Mouse (Mus musculus) limb, embryonic 11.5 days (tissue): ENCODE results near the gene Dcaf4. TPM values are rescaled to one million over a fixed set of nuclear protein-coding genes. Genes with fewer than 3 reads are reported as not detected.

ENCODE experiments used
- ATAC-seq: fragments of 200-750 bp; cut with Nextera tagmentation; 2 replicates; pipeline ENCODE4 v1.8.0; 2017; ENCODE audit warnings: low read depth; ENCODE audit not compliant: insufficient number of reproducible peaks, low FRiP score, low TSS enrichment
- DNase-seq: peaks from one replicate; pipeline ENCODE4 v3.0.0-alpha.2; 2015; ENCODE audit warnings: low spot score
- H3K27ac ChIP-seq: fragments of 300-500 bp; sonication (generic); replicated peaks from 2 replicates; pipeline ENCODE4 v1.5.1; 2014; ENCODE audit warnings: low read depth, mild to moderate bottlenecking, low read length
- H3K27me3 ChIP-seq: fragments of 300-500 bp; sonication (generic); 2 replicates; pipeline ENCODE4 v1.6.1; 2014; ENCODE audit warnings: mild to moderate bottlenecking, low read length, mixed read lengths; ENCODE audit not compliant: control insufficient read depth, insufficient read depth
- H3K36me3 ChIP-seq: fragments of 300-500 bp; sonication (generic); 2 replicates; pipeline ENCODE4 v1.6.1; 2014; ENCODE audit warnings: mild to moderate bottlenecking, low read length, moderate library complexity, mixed read lengths; ENCODE audit not compliant: control insufficient read depth, insufficient read depth
- H3K4me1 ChIP-seq: fragments of 300-500 bp; sonication (generic); 2 replicates; pipeline ENCODE4 v1.6.1; 2014; ENCODE audit warnings: low read length, mixed read lengths; ENCODE audit not compliant: control insufficient read depth, insufficient read depth
- H3K4me2 ChIP-seq: fragments of 300-500 bp; sonication (generic); 2 replicates; pipeline ENCODE4 v1.6.1; 2014; ENCODE audit warnings: low read depth, mild to moderate bottlenecking, moderate library complexity; ENCODE audit not compliant: severe bottlenecking
- H3K4me3 ChIP-seq: fragments of 300-500 bp; sonication (generic); 2 replicates; pipeline ENCODE4 v1.5.1; 2014; ENCODE audit warnings: low read depth, low read length
- H3K9ac ChIP-seq: fragments of 300-500 bp; sonication (generic); 2 replicates; pipeline ENCODE4 v1.6.1; 2014; ENCODE audit warnings: mild to moderate bottlenecking, low read length
- H3K9me3 ChIP-seq: fragments of 300-500 bp; sonication (generic); 2 replicates; pipeline ENCODE4 v1.6.1; 2016; ENCODE audit warnings: low read length; ENCODE audit not compliant: control insufficient read depth
- WGBS: fragments of 180-500 bp; shearing (Covaris S2); extraction: QIAGEN DNeasy Blood & Tissue Kit; methylation state at CpG from one replicate; pipeline ENCODE4 v1.1.7; 2014; 5-methylcytosine and 5-hydroxymethylcytosine counted together
- polyA plus RNA-seq: library from polyadenylated mRNA; unstranded; fragments of >200 nt; fragmentation: Nextera tagmentation; extraction: Ambion mirVana; gene quantifications from 2 replicates; pipeline ENCODE4 v1.2.1, GENCODE M21; 2014

Gene Dcaf4
- polyA plus RNA-seq, result 28.1 and 31.7 TPM in 2 replicates

DNA sequence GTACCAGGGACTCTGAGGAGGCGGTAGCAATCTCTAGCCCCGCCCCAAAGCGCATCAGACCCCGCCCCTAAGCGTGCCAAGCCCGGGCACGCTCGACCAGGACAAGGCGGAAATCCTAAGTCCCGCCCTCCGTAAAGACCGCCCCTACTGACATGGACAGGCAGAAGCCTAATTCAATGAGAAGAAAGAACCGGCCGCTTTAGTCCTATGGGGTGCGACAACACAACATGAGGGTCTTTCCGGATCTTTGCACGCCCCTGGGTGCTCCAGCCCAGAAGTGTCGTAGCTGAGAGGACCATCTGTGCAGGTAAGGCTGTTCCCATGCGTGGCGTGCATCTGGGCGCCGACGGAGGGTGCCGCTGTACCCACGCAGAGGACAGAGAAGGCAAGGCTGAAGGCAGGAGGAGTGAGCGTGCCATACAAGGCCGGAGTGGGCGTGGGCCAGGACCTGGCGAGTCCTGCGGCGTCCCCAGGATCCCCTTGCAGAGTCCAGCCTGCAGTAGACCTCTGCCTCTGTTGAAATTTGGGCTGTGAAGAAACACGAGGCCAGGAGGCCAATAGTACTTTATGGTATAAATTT lies at the start of gene Dcaf4:
Dcaf4 (plus strand) TSS at position 156 of the 580 bp plus-strand sequence.
- ATAC-seq, result peak; percentile 98
- Histone ChIP-seq H3K4me2 (peak within 1 kb of the TSS; percentile 68), H3K27me3 (no peaks in the 10 kb centered on the region), H3K27ac (no peak within 1 kb of the TSS), H3K4me1 (no peaks in the 10 kb centered on the region), H3K4me3 (peak within 1 kb of the TSS; percentile 67), H3K36me3 (no peaks in the 10 kb centered on the region), H3K9ac (peak within 1 kb of the TSS; percentile 65), H3K9me3 (no peaks in the 10 kb centered on the region)
- peak; percentile 96 for DNase-seq
- under 1% methylated on average over 32 of the region's 32 CpGs for WGBS

DNA sequence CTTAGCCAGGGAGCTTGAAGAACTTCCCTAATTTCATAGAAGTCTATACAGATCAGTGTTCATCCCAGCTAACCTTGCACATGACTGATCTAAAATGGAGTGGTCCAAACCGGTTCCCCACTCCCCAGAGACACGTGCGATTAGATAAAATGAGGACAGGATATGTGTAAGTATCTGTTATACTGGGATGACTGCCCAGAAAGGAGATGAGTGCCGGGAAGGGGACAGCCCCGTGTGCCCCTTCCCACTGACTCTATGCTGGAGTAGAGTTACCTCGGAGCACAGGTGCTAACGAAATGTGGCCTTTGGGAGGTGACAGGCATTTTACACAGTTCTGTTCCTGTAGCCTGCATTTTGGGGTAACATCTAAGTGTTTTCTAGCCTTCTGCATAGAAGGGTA lies 48.5 kb upstream of the Dcaf4 start:
- Histone ChIP-seq H3K36me3 (no peaks in the 10 kb centered on the region), H3K27me3 (no peaks in the 10 kb centered on the region), H3K4me2 (no peak overlapping the region), H3K9me3 (no peaks in the 10 kb centered on the region), H3K4me1 (peaks cover 6% of the 10 kb centered on the region), H3K4me3 (no peak overlapping the region), H3K9ac (no peak overlapping the region), H3K27ac (no peak overlapping the region)
- DNase-seq (no peak), ATAC-seq (no peak)
- WGBS, result 83% methylated on average over 7 of the region's 7 CpGs

DNA sequence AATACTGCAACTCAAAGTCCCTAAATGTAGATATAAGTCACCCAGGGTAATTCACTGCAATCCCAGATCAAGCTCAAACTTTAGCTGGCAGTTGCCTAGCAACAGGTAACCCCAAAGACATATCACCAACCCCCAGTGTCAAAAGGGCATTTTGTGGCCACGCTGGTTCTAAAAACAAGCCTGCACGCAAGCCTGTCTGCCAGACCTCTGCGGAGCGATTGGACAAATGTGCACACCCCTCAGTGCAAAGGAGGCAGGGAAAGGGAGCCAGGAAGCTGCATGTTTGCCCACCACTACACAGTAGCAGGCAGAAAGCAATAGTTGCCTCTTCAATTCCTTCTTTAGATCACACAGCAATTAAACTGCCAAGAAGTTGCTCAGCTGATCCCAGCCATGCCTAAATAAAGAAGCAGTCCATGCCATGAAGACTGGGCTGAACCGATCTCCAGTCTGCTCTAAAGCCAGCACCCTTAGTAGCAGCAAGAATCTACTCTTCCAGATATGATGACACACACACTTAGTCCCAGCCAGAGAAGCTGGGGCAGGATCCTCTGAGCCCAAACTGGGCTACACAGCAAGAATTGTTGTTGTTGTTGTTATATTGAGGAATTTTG lies 46.2 kb upstream of the Dcaf4 start:
- no peaks in the 10 kb centered on the region for H3K9me3 ChIP-seq
- H3K27ac ChIP-seq, result no peak overlapping the region
- no peak overlapping the region for H3K9ac ChIP-seq
- WGBS, result 47% methylated on average over 5 of the region's 5 CpGs
- H3K4me2 ChIP-seq, result no peak overlapping the region
- peaks cover 3% of the 10 kb centered on the region; the same call in 1 of the 2 replicates for H3K4me1 ChIP-seq
- H3K36me3 ChIP-seq, result no peaks in the 10 kb centered on the region
- H3K27me3 ChIP-seq, result no peaks in the 10 kb centered on the region
- no peak for DNase-seq
- H3K4me3 ChIP-seq, result no peak overlapping the region
- ATAC-seq, result no peak

DNA sequence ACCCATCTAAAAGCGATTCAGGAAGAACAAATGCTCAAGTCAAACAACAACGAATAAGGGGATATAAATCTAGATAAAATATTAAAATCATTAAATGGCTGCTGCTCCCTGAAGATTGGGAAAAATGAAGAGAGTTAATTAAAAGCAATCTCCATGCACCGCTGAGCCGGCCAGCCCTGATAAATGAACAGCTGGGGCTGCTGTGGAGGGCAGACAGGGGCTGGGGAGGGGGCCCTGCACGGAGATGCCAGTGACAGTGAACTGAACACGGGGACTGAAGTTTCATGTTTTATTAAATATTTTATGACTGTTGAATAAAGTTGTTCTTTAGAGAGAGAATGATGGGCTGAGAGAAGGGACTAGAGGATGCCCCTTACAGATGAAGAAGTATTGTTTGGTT lies 44.8 kb upstream of the Dcaf4 start:
- no peak for ATAC-seq
- Histone ChIP-seq H3K27me3 (no peaks in the 10 kb centered on the region), H3K36me3 (no peaks in the 10 kb centered on the region), H3K27ac (no peak overlapping the region), H3K9ac (no peak overlapping the region), H3K4me3 (no peak overlapping the region), H3K4me1 (peaks cover 3% of the 10 kb centered on the region; the same call in 1 of the 2 replicates), H3K4me2 (no peak overlapping the region), H3K9me3 (no peaks in the 10 kb centered on the region)
- DNase-seq, result no peak
- WGBS, result 53% methylated on average over 6 of the region's 6 CpGs

DNA sequence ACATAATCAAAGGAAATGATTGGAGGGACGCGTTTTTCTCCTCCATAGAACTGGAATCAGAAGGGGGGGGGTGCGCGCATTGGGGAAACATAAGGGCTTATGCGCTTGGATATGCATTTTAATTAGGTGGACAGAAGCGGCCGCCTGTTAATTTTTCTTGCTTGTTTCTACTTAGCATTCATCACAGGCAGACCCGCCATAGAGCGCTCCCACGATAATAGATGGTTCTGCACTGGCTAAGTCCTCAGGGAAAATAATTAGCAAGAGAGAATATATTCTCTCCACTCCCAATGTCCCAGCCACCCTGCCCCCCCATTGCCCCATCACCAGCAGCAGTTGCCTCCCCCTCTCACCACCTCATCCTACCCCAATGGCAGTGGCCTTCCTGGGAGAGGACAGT lies 44.0 kb upstream of the Dcaf4 start:
- DNase-seq, result no peak
- Histone ChIP-seq H3K9ac (no peak overlapping the region), H3K4me2 (no peak overlapping the region), H3K27ac (no peak overlapping the region), H3K9me3 (no peaks in the 10 kb centered on the region), H3K4me3 (no peak overlapping the region), H3K4me1 (peaks cover 3% of the 10 kb centered on the region; the same call in 1 of the 2 replicates), H3K27me3 (no peaks in the 10 kb centered on the region), H3K36me3 (no peaks in the 10 kb centered on the region)
- no peak for ATAC-seq
- 87% methylated on average over 10 of the region's 10 CpGs for WGBS

DNA sequence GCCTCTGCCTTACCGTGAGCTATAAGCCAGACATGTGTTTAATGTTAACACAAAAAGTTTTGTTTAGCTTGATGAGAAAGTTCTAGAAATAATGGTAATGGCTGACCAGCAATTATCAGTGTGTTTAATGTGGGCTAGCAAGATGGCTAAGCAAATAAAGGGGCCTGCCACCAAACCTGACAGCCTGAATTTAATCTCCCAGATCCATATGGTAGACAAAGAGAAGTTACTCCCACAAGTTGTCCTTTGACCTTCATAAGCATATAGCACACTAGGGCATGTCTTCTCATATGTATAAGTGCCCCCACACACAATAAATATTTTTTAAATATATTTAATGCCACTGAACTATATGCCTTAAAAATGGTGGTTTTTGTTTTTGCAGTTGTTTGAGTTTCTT lies 41.1 kb upstream of the Dcaf4 start:
- Histone ChIP-seq H3K27ac (no peak overlapping the region), H3K4me2 (no peak overlapping the region), H3K4me1 (peaks cover under 1% of the 10 kb centered on the region; the same call in 1 of the 2 replicates), H3K9ac (no peak overlapping the region), H3K9me3 (no peaks in the 10 kb centered on the region), H3K27me3 (peaks cover 3% of the 10 kb centered on the region; the same call in 1 of the 2 replicates), H3K4me3 (no peak overlapping the region), H3K36me3 (no peaks in the 10 kb centered on the region)
- DNase-seq, result no peak
- 68% methylated on average over 1 of the region's 1 CpGs for WGBS
- ATAC-seq, result no peak

DNA sequence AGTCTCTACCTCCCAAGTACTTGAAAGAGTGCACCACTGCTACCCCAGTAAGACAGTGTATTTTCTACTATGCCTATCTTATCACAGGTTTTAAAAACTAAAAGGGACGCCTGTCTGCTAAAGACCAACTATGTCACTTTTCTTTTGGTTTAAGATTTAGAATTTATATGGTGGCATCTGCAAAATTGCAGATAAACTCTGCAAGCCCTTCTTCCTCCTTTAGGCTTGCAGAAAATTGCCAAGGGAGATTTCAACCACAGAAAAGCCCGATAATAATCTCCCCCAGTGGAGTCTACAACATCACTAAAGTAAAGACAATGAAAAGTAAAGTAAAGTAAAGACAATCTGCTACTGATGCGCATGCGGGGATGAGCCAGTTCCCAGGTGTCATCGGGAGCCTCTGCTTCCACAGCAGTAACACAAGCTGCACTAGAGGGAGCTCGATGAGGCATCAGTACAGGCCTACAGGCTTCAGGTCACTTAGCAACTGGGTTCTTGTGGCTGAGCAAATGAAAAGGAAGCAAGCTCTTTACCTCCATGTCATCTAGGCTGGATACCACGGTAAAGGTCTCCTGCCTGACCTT lies 40.4 kb upstream of the Dcaf4 start:
- Histone ChIP-seq H3K9me3 (no peaks in the 10 kb centered on the region), H3K9ac (no peak overlapping the region), H3K36me3 (no peaks in the 10 kb centered on the region), H3K4me2 (no peak overlapping the region), H3K27ac (no peak overlapping the region), H3K4me1 (peaks cover under 1% of the 10 kb centered on the region; the same call in 1 of the 2 replicates), H3K4me3 (no peak overlapping the region), H3K27me3 (peaks cover 7% of the 10 kb centered on the region)
- 78% methylated on average over 7 of the region's 7 CpGs for WGBS
- no peak for ATAC-seq
- no peak for DNase-seq

DNA sequence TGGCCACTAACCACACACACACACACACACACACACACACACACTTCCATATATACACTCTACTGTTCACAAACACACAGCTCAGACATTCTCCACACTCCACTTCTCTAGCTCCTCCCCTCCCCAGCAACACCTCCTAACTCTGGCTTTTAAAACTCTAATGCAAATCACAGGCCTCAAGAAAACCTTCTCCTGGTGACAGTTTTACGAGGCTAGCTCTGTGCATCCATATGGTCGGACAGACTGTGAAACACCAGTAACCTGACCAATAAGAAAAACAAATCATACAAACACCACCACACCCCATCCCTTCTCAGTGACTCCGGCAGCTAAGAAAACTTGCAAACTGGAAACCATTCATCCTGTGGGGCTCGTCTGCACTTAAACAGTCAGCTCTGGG lies 38.8 kb upstream of the Dcaf4 start:
- H3K27me3 ChIP-seq, result peaks cover 18% of the 10 kb centered on the region
- H3K9me3 ChIP-seq, result no peaks in the 10 kb centered on the region
- ATAC-seq (peak; percentile 88), DNase-seq (peak; percentile 73)
- H3K27ac ChIP-seq, result 0 out of 2 replicates have a peak overlapping the region, but pooled peaks have one; percentile 39
- no peaks in the 10 kb centered on the region for H3K36me3 ChIP-seq
- H3K4me3 ChIP-seq, result no peak overlapping the region
- no peak overlapping the region for H3K4me2 ChIP-seq
- H3K9ac ChIP-seq, result no peak overlapping the region
- WGBS, result 14% methylated on average over 4 of the region's 4 CpGs
- H3K4me1 ChIP-seq, result peaks cover 8% of the 10 kb centered on the region
